Mouse (Mus musculus): Measurements from ENCODE around the gene Gpr12.
"Not testable (repeated sequence)": the region's sequence is repeated elsewhere in the genome, so short reads cannot be mapped to it uniquely, and the experiment has no call there.

Gpr12 gene

DNA sequence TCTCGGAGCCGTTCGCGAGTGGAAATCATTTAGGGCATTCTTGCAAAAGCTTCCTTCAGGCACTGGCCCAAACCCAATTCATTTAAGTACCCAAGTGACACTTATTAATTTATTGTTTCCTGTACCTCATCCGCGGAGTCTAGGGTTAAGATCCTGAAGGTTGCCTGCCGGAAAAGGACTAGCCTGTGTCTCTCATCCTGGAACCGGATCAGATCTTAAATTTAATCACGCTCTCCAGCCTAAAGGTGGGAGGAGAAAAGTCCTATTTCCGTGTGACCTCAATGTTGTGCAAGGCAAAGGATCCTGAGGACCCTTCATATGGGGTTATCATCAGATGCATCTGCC, 240 bp upstream of the Gpr12 start:
- DNase-seq = no peak

DNA sequence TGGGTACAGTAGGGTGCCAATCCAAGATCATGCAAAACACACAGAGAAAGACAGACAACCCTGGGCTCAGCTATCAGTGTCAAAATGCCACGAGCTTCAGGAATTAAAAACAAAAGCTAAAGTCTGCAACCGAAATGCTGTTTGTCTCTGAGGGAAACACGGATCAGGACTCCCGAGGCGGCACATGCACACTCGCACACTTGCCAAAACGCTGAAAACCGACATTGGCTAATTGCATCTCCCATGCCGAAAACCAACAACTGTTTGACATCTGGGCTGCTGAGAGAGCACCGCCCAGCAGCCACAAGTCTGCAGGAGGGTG, 922 bp downstream of the Gpr12 start:
- no peak for DNase-seq

DNA sequence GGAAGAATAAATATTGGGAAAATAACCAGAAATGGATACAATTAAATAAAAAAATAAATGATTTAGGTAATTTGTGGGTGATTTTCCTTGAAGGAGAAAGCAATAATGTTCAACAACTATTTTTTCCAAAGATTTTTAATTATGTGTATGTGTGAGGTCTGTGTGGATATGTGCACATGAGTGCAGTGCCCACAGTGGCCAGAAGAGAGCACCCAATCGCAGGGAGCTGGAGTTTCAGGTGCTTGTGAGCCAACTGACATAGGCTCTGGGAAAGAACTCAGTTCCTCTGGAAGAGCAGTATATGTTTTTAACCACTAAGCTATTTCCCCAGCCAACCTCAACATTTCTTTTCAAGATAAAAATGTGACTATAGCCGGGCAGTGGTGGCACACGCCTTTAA, 8.4 kb downstream of the Gpr12 start:
- no peak for DNase-seq

- DNase-seq = not testable (repeated sequence)
These were observed 12.3 kb downstream of the Gpr12 start for GRCm38 (mm10) chr5:146572735-146573042.

GRCm38 (mm10) chr5:146571830-146572734, 13.0 kb downstream of the Gpr12 start:
- DNase-seq = not testable (repeated sequence)

DNA sequence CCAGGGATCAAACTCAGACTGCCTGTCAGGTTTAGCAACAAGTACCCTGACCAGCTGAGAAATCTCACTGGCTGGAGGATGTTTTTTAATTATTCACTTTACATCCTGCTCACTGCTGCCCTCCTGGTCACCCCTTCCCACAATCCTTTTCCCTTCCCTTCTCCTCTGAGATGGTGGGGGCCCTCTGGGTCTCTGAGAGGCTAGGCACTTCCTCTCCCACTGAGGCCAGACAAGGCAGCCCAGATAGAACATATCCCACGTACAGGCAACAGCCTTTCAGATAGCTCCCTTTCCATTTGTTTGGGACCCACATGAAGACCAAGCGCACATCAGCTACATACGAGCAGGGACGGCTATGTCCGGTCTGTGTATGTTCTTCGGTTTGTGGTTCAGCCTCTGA, 14.9 kb downstream of the Gpr12 start:
- not testable (repeated sequence) for DNase-seq

DNA sequence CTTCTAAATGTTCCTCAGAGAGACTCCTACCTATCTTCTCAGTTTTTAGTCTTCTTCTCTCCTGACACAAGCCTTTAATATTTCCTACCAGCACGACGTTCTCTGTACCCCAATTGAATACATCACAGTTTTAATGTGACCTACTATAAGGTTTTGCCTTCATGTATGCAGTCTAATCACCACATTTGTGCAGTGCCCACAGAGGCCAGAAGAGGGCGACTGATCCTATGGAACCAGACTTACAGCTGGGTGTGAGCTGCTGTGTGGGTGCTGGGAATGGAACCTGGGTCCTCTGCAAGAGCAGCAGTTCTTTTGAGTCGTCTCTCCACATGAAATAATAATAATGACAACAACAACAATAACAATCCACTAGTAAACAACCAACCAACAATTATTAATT, 18.0 kb downstream of the Gpr12 start:
- DNase-seq = peak; percentile 7

DNA sequence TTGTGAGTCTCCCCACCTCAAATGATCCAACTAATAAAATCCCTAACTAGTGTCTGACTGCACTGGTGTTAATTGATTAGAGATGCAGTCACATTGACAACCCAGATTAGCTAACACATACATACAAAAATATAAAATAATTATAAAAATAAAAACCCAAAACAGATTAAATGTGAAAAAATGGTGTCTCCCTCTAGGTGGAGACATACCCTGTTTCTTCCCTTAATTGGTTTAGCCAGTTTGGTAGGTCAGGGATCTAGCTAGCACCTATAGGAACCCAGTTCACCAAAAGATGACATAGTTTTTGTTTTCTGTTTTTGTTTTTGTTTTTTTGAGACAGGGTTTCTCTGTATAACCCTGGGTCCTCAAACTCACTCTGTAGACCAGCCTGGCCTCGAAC, 20.8 kb downstream of the Gpr12 start:
- no peak for DNase-seq

DNA sequence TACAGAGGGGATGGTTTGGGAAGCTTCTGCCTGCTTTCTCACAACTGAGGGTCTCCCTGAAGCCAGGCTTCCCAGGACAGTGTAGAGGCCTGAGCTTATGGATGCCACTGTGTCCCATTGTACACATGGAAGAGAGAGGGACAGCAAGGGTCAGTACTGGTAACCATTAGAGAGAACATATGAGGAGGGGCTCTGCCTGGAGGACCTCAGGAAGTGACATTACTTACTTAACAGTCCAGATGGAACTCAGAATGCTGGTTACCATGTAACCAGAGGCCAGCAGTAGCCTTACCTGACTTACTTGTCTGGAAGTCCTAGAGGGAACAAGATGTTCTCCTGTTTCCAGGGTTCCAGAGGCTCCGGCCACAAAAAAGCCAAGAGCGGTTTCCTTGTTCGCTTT, 29.2 kb downstream of the Gpr12 start, which contains the start of gene Gm3415:
Gene Gm3415, plus strand, starts transcription at position 301 of the 400 bp plus-strand sequence.
- not testable (repeated sequence) for DNase-seq

DNA sequence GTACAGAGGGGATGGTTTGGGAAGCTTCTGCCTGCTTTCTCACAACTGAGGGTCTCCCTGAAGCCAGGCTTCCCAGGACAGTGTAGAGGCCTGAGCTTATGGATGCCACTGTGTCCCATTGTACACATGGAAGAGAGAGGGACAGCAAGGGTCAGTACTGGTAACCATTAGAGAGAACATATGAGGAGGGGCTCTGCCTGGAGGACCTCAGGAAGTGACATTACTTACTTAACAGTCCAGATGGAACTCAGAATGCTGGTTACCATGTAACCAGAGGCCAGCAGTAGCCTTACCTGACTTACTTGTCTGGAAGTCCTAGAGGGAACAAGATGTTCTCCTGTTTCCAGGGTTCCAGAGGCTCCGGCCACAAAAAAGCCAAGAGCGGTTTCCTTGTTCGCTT, 47.7 kb downstream of the Gpr12 start, which contains the start of gene Gm3409:
Gene Gm3409, plus strand, starts transcription at position 301 of the 400 bp plus-strand sequence.
- not testable (repeated sequence) for DNase-seq

Data from lung, postnatal 14 days (tissue).